In the genomic region with DNA sequence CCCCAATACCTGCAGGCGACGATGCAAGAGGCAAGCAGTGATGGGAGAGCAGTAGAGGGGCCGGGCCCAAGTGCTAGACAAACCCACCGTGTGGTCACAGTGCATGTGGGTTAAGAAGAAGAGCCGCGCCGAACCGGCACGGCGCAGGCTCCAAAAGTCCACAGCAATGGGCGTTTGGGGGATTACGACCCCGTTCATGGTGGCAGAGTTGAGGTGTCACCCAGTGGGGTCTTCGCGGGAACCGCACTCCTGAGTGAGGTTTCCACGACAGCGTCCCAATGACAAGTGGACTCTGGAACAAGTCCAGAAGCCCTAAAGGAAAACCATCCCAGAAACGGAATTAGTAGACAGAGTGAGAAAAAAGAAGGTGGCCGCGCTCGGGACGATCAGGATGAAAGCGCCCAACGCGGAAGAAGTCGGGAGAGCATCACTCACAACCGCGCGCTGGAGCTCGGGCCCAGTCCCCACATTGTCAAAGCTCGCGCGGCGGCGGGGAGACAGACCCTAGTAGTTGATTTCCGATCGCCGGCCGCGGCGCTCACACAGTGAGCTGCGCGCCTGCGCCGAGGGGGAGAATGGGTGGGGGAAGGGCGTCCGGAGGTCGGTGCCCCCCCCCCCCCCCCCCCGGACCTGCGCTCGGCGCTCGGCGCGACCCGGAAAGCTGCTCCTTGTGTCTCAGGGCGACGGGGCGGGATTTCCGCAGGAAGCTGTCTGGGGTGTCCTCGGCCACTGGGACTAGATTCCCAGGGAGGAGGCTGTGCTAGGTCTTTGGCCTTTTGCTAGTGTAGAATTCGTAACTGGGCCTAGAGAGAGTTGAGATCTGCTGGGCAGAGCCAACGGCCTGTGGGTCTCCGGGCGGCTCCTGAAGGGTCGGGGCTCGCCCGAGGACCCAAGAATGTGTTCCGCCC, we compare ENCODE assay signal across 8 mouse cellular contexts. TPM values are rescaled to one million over a fixed set of nuclear protein-coding genes. Genes with fewer than 3 reads are reported as not detected.
DNase-seq lines count a peak whose midpoint lies in the region; ATAC-seq and TF ChIP-seq lines count a peak whose summit lies in the region.

TSS of gene Dclre1b (minus strand) at position 554 of the 908 bp plus-strand sequence.
TSS of gene Ap4b1 (plus strand) at position 630 of the 908 bp plus-strand sequence.
TSS of gene Gm43064 (plus strand) at position 683 of the 908 bp plus-strand sequence.

- under 1% methylated on average over 51 of the region's 70 CpGs for WGBS in forebrain, embryonic 12.5 days
- WGBS in heart, postnatal 0 days, result under 1% methylated on average over 66 of the region's 70 CpGs
- under 1% methylated on average over 59 of the region's 70 CpGs for WGBS in liver, embryonic 16.5 days (ENCODE audit: insufficient replicate concordance)
- WGBS in neural tube, embryonic 13.5 days, result under 1% methylated on average over 60 of the region's 70 CpGs

- H3K4me2 ChIP-seq in CH12.LX (ENCODE audit: insufficient read depth, low read depth, poor library complexity, severe bottlenecking), result peak within 1 kb of the TSS; percentile 83
- H3K4me2 ChIP-seq in forebrain, embryonic 12.5 days, result peak within 1 kb of the TSS; percentile 75
- peak within 1 kb of the TSS; percentile 79 for H3K4me2 ChIP-seq in heart, postnatal 0 days (ENCODE audit: low read depth, low read length)
- peak within 1 kb of the TSS; percentile 76 for H3K4me2 ChIP-seq in liver, embryonic 16.5 days (ENCODE audit: low read depth, low read length)
- H3K4me2 ChIP-seq in neural tube, embryonic 13.5 days, result peak within 1 kb of the TSS; percentile 85

- TF ChIP-seq POLR2A in CH12.LX (IDR thresholded peaks at IDR 0.05; ENCODE audit: low read depth, low read length), result peak; percentile 79
- TF ChIP-seq POLR2A in testis, adult 2 months (IDR thresholded peaks at IDR 0.05; ENCODE audit: control insufficient read depth, low read depth, low read length), result peak; percentile 78

- in situ Hi-C loops in CH12.LX (cut with MboI; ENCODE audit: low pct_ligation_motif_present, low pct_unique_long_range_greater_than_20kb, low sequenced_read_pairs), result no loop called here

- peaks cover 25 to 60% of the 10 kb centered on the region in 2 experiments for H3K36me3 ChIP-seq in CH12.LX (replicated peaks in 1 of 2; ENCODE audit: control insufficient read depth in 1 of 2, insufficient read depth in 1 of 2, low read length in 1 of 2)
- peaks cover 22% of the 10 kb centered on the region for H3K36me3 ChIP-seq in forebrain, embryonic 12.5 days (replicated peaks)
- peaks cover 34% of the 10 kb centered on the region for H3K36me3 ChIP-seq in heart, postnatal 0 days (replicated peaks; ENCODE audit: control insufficient read depth, insufficient read depth, low read length)
- peaks cover 26% of the 10 kb centered on the region for H3K36me3 ChIP-seq in liver, embryonic 16.5 days (ENCODE audit: control insufficient read depth, insufficient read depth)
- H3K36me3 ChIP-seq in neural tube, embryonic 13.5 days, result peaks cover 30% of the 10 kb centered on the region
- H3K36me3 ChIP-seq in testis, adult 2 months (ENCODE audit: control insufficient read depth, insufficient read depth, low read length), result 0 out of 2 replicates have a peak, but pooled peaks cover 2% of the 10 kb centered on the region

- no peak for TF ChIP-seq EP300 in CH12.LX (IDR thresholded peaks at IDR 0.05; ENCODE audit: low read length)
- peak; percentile 96; the same call in 1 of the 2 replicates for TF ChIP-seq EP300 in heart, postnatal 0 days (IDR thresholded peaks at IDR 0.05; ENCODE audit: low read depth)

- H3K4me1 ChIP-seq in CH12.LX (ENCODE audit: control insufficient read depth in 1 of 2, insufficient read depth in 2 of 2), result peaks cover 8 to 57% of the 10 kb centered on the region in 2 experiments; a peak in 3 of 4 replicates
- peaks cover 17% of the 10 kb centered on the region for H3K4me1 ChIP-seq in forebrain, embryonic 12.5 days
- no peaks in the 10 kb centered on the region for H3K4me1 ChIP-seq in heart, postnatal 0 days (ENCODE audit: control insufficient read depth, insufficient read depth)
- peaks cover 42% of the 10 kb centered on the region for H3K4me1 ChIP-seq in liver, embryonic 16.5 days (ENCODE audit: control insufficient read depth, low read depth, low read length)
- H3K4me1 ChIP-seq in neural tube, embryonic 13.5 days (replicated peaks), result peaks cover 20% of the 10 kb centered on the region
- no peaks in the 10 kb centered on the region; the same call in 1 of the 2 replicates for H3K4me1 ChIP-seq in testis, adult 2 months (ENCODE audit: control insufficient read depth, insufficient read depth, low read length)

- peak; percentile 92 for DNase-seq in CH12.LX (ENCODE audit: extremely low read depth)
- peak; percentile 81 for DNase-seq in c-Kit-positive CD71-positive TER-119-negative erythroid progenitor cells, embryonic 14.5 days (ENCODE audit: low read depth)
- DNase-seq in heart, postnatal 0 days (ENCODE audit: low spot score), result peak; percentile 95
- DNase-seq in kidney, postnatal 4 days, result peak; percentile 92 to 96

- peak within 1 kb of the TSS; percentile 88 to 98 (median 90) for H3K4me3 ChIP-seq in CH12.LX (replicated peaks in 1 of 3; ENCODE audit: low read depth in 2 of 3, low read length in 2 of 3, poor library complexity in 1 of 3)
- peak within 1 kb of the TSS; percentile 80 for H3K4me3 ChIP-seq in forebrain, embryonic 12.5 days (replicated peaks)
- H3K4me3 ChIP-seq in heart, postnatal 0 days (ENCODE audit: low read depth, low read length), result peak within 1 kb of the TSS; percentile 74
- peak within 1 kb of the TSS; percentile 94 for H3K4me3 ChIP-seq in liver, embryonic 16.5 days (ENCODE audit: low read depth, low read length)
- H3K4me3 ChIP-seq in neural tube, embryonic 13.5 days, result peak within 1 kb of the TSS; percentile 85
- peak within 1 kb of the TSS; percentile 97 for H3K4me3 ChIP-seq in testis, adult 2 months (ENCODE audit: control insufficient read depth, low read depth, low read length)

- peak within 1 kb of the TSS; percentile 37; the same call in 1 of the 2 replicates for H3K27ac ChIP-seq in CH12.LX (ENCODE audit: insufficient read depth, low read depth)
- H3K27ac ChIP-seq in forebrain, embryonic 12.5 days, result peak within 1 kb of the TSS; percentile 87
- H3K27ac ChIP-seq in heart, postnatal 0 days (ENCODE audit: low read depth), result peak within 1 kb of the TSS; percentile 92
- peak within 1 kb of the TSS; percentile 99 for H3K27ac ChIP-seq in liver, embryonic 16.5 days (ENCODE audit: low read length)
- peak within 1 kb of the TSS; percentile 91 for H3K27ac ChIP-seq in neural tube, embryonic 13.5 days (replicated peaks)
- H3K27ac ChIP-seq in testis, adult 2 months (ENCODE audit: control insufficient read depth, insufficient read depth, low read depth, low read length), result peak within 1 kb of the TSS; percentile 95

- peak; percentile 99 for ATAC-seq in forebrain, embryonic 12.5 days (ENCODE audit: low FRiP score)
- peak; percentile 96 for ATAC-seq in heart, postnatal 0 days (ENCODE audit: insufficient read depth, low read depth)
- peak; percentile 86 for ATAC-seq in liver, embryonic 16.5 days (ENCODE audit: low read depth)
- ATAC-seq in neural tube, embryonic 13.5 days (ENCODE audit: low read depth), result peak; percentile 98

- H3K9ac ChIP-seq in CH12.LX (ENCODE audit: insufficient read depth, low read depth), result peak within 1 kb of the TSS; percentile 86
- H3K9ac ChIP-seq in forebrain, embryonic 12.5 days, result peak within 1 kb of the TSS; percentile 65
- peak within 1 kb of the TSS; percentile 75 for H3K9ac ChIP-seq in heart, postnatal 0 days (replicated peaks; ENCODE audit: low read depth, low read length)
- H3K9ac ChIP-seq in liver, embryonic 16.5 days (ENCODE audit: low read depth, low read length), result peak within 1 kb of the TSS; percentile 96
- peak within 1 kb of the TSS; percentile 88 for H3K9ac ChIP-seq in neural tube, embryonic 13.5 days

- dilution Hi-C loops in CH12.LX (cut with MboI; ENCODE audit: extremely low pct_ligation_motif_present, extremely low pct_unique_long_range_greater_than_20kb, low sequenced_read_pairs), result no loop called here

- H3K27me3 ChIP-seq in CH12.LX (replicated peaks), result no peaks in the 10 kb centered on the region
- no peaks in the 10 kb centered on the region for H3K27me3 ChIP-seq in forebrain, embryonic 12.5 days
- H3K27me3 ChIP-seq in heart, postnatal 0 days (ENCODE audit: control insufficient read depth, insufficient read depth, low read length), result no peaks in the 10 kb centered on the region
- H3K27me3 ChIP-seq in liver, embryonic 16.5 days (ENCODE audit: control insufficient read depth, insufficient read depth, low read depth, low read length), result no peaks in the 10 kb centered on the region
- no peaks in the 10 kb centered on the region for H3K27me3 ChIP-seq in neural tube, embryonic 13.5 days
- no peaks in the 10 kb centered on the region for H3K27me3 ChIP-seq in testis, adult 2 months (ENCODE audit: control insufficient read depth, insufficient read depth, low read length)

- no peak for TF ChIP-seq CTCF in CH12.LX (conservative IDR thresholded peaks at IDR 0.05 in 1 of 2, IDR thresholded peaks at IDR 0.05 in 1 of 2; ENCODE audit: low read depth in 2 of 2, low read length in 2 of 2)
- TF ChIP-seq CTCF in heart, postnatal 0 days (IDR thresholded peaks at IDR 0.05; ENCODE audit: low read depth), result no peak
- TF ChIP-seq CTCF in testis, adult 2 months (IDR thresholded peaks at IDR 0.05; ENCODE audit: control insufficient read depth, insufficient read depth, insufficient replicate concordance, low read depth, low read length), result no peak

- no peaks in the 10 kb centered on the region for H3K9me3 ChIP-seq in CH12.LX (replicated peaks; ENCODE audit: low read length)
- H3K9me3 ChIP-seq in forebrain, embryonic 12.5 days, result no peaks in the 10 kb centered on the region
- no peaks in the 10 kb centered on the region for H3K9me3 ChIP-seq in heart, postnatal 0 days (replicated peaks; ENCODE audit: control insufficient read depth, low read length)
- no peaks in the 10 kb centered on the region for H3K9me3 ChIP-seq in liver, embryonic 16.5 days (replicated peaks; ENCODE audit: control insufficient read depth, low read length)
- H3K9me3 ChIP-seq in neural tube, embryonic 13.5 days, result no peaks in the 10 kb centered on the region

- no peak; the same call in 1 of the 2 replicates for TF ChIP-seq RAD21 in CH12.LX (IDR thresholded peaks at IDR 0.05; ENCODE audit: low read depth, low read length)

- peaks cover 50% of the 10 kb centered on the region for H3K79me2 ChIP-seq in CH12.LX (replicated peaks; ENCODE audit: control insufficient read depth, extremely low read depth, insufficient read depth, poor library complexity, severe bottlenecking)

RNA-seq across cellular contexts. Expression of gene Dclre1b, which starts in this region (rescaled TPM):
- 16.7 and 18.5 TPM in 2 replicates for total RNA-seq in CH12.LX (2012; rRNA removed)
- 9.1 and 10.2 TPM in 2 replicates for total RNA-seq in CH12.LX (2014; rRNA removed)
- polyA plus RNA-seq in CH12.LX (2012; ENCODE audit: insufficient read length, low read depth), result 32.2 and 32.5 TPM in 2 replicates
- 29.7 and 32.4 TPM in 2 replicates for polyA plus RNA-seq in forebrain, embryonic 12.5 days (2016; fragmentation: Nextera tagmentation; extraction: Ambion mirVana)
- 3.5 and 3.9 TPM in 2 replicates for total RNA-seq in heart, postnatal 0 days (2014; rRNA removed; ENCODE audit: low replicate concordance)
- 13.5 and 14.2 TPM in 2 replicates for polyA plus RNA-seq in heart, postnatal 0 days (2015; fragmentation: Nextera tagmentation; extraction: Ambion mirVana)
- polyA plus RNA-seq in liver, embryonic 16.5 days (2015; fragmentation: Nextera tagmentation; extraction: Ambion mirVana), result 24.1 and 28.5 TPM in 2 replicates
- 17.2 and 24.6 TPM in 2 replicates for polyA plus RNA-seq in neural tube, embryonic 13.5 days (2015; fragmentation: Nextera tagmentation; extraction: Ambion mirVana)
- polyA plus RNA-seq in testis, adult 2 months (2012; rRNA removed), result 7.6 and 8.5 TPM in 2 replicates

RNA-seq across cellular contexts. Expression of gene Ap4b1, which starts in this region (rescaled TPM):
- total RNA-seq in CH12.LX (2012; rRNA removed), result 19.8 and 20.1 TPM in 2 replicates
- 31.6 and 31.9 TPM in 2 replicates for total RNA-seq in CH12.LX (2014; rRNA removed)
- polyA plus RNA-seq in CH12.LX (2012; ENCODE audit: insufficient read length, low read depth), result 22.6 and 23.1 TPM in 2 replicates
- 23.7 and 23.9 TPM in 2 replicates for polyA plus RNA-seq in forebrain, embryonic 12.5 days (2016; fragmentation: Nextera tagmentation; extraction: Ambion mirVana)
- total RNA-seq in heart, postnatal 0 days (2014; rRNA removed; ENCODE audit: low replicate concordance), result 14.5 and 38.1 TPM in 2 replicates
- 14.5 and 14.9 TPM in 2 replicates for polyA plus RNA-seq in heart, postnatal 0 days (2015; fragmentation: Nextera tagmentation; extraction: Ambion mirVana)
- 15.2 and 15.9 TPM in 2 replicates for polyA plus RNA-seq in liver, embryonic 16.5 days (2015; fragmentation: Nextera tagmentation; extraction: Ambion mirVana)
- 23.3 and 23.9 TPM in 2 replicates for polyA plus RNA-seq in neural tube, embryonic 13.5 days (2015; fragmentation: Nextera tagmentation; extraction: Ambion mirVana)
- polyA plus RNA-seq in testis, adult 2 months (2012; rRNA removed), result 33.9 and 36.2 TPM in 2 replicates

RNA-seq across cellular contexts. Expression of gene Gm43064, which starts in this region (rescaled TPM):
- 3.1 and 4.3 TPM in 2 replicates for total RNA-seq in CH12.LX (2012; rRNA removed)
- total RNA-seq in CH12.LX (2014; rRNA removed), result 0.91 and 1.6 TPM in 2 replicates
- not detected in 2 replicates for polyA plus RNA-seq in CH12.LX (2012; ENCODE audit: insufficient read length, low read depth)
- 0.10 TPM in 1 of 2 replicates, not detected in the other for polyA plus RNA-seq in forebrain, embryonic 12.5 days (2016; fragmentation: Nextera tagmentation; extraction: Ambion mirVana)
- 0.50 TPM in 1 of 2 replicates, not detected in the other for total RNA-seq in heart, postnatal 0 days (2014; rRNA removed; ENCODE audit: low replicate concordance)
- polyA plus RNA-seq in heart, postnatal 0 days (2015; fragmentation: Nextera tagmentation; extraction: Ambion mirVana), result 0.37 TPM in 1 of 2 replicates, not detected in the other
- polyA plus RNA-seq in liver, embryonic 16.5 days (2015; fragmentation: Nextera tagmentation; extraction: Ambion mirVana), result 0.70 and 1.1 TPM in 2 replicates
- 0.21 and 0.54 TPM in 2 replicates for polyA plus RNA-seq in neural tube, embryonic 13.5 days (2015; fragmentation: Nextera tagmentation; extraction: Ambion mirVana)
- 2.2 TPM in 2 replicates for polyA plus RNA-seq in testis, adult 2 months (2012; rRNA removed)

Comparison
In these comparisons a context has a peak if more than half of its experiments do, and no peak if none do; other contexts are left out.
1. Peak in every context shown above with its lines: DNase-seq, ATAC-seq, H3K4me3 ChIP-seq and H3K27ac ChIP-seq.
2. H3K27ac ChIP-seq: peak in every context shown above with its lines; median percentile 99 in liver, embryonic 16.5 days; 95 in testis, adult 2 months; 92 in heart, postnatal 0 days; 91 in neural tube, embryonic 13.5 days; 87 in forebrain, embryonic 12.5 days; 37 in CH12.LX.